Mouse (Mus musculus) MEL (cell line): ENCODE measurements around the gene Mdga1.

Experiments
- CTCF ChIP-seq, 3 experiments: IDR thresholded peaks in 2 of 3; conservative IDR thresholded peaks in 1 of 3; 2 replicates each; pipeline ENCODE4 v1.5.1; 2011 to 2012; ENCODE audit warnings: low read length in 3 of 3, low read depth in 2 of 3, mild to moderate bottlenecking in 2 of 3, improper control_type of control experiment in 1 of 3, inconsistent platforms in 1 of 3, mixed read lengths in 1 of 3, moderate library complexity in 1 of 3; ENCODE audit not compliant: control insufficient read depth in 1 of 3, insufficient read depth in 1 of 3, poor library complexity in 1 of 3, severe bottlenecking in 1 of 3
- EP300 ChIP-seq, 2 experiments: IDR thresholded peaks; 2 replicates each; pipeline ENCODE4 v1.6.1; 2011; ENCODE audit warnings: improper control_type of control experiment in 2 of 2, low read length in 2 of 2, low read depth in 1 of 2, mild to moderate bottlenecking in 1 of 2
- MAX ChIP-seq: IDR thresholded peaks from 2 replicates; pipeline ENCODE4 v1.6.1; 2011; ENCODE audit warnings: low read length, improper control_type of control experiment
- POLR2A ChIP-seq, 2 experiments: IDR thresholded peaks; 2 replicates each; pipeline ENCODE4 v1.6.1; 2011 to 2012; ENCODE audit warnings: low read length in 2 of 2, mild to moderate bottlenecking in 2 of 2, control low read depth in 1 of 2, improper control_type of control experiment in 1 of 2, low read depth in 1 of 2, moderate library complexity in 1 of 2; ENCODE audit not compliant: control insufficient read depth in 1 of 2, insufficient read depth in 1 of 2, poor library complexity in 1 of 2
- SMC3 ChIP-seq: IDR thresholded peaks from 2 replicates; pipeline ENCODE4 v1.6.1; 2011; ENCODE audit warnings: low read depth, low read length, improper control_type of control experiment
- TBP ChIP-seq: IDR thresholded peaks from 2 replicates; pipeline ENCODE4 v1.8.0; 2011; ENCODE audit warnings: low read depth, low read length, improper control_type of control experiment

- TF ChIP-seq POLR2A (IDR thresholded peaks at IDR 0.05; ENCODE audit: control insufficient read depth in 1 of 2, insufficient read depth in 1 of 2, low read depth in 1 of 2, low read length in 2 of 2, poor library complexity in 1 of 2) (no peak), CTCF (IDR thresholded peaks at IDR 0.05 in 2 of 3, conservative IDR thresholded peaks at IDR 0.05 in 1 of 3; ENCODE audit: control insufficient read depth in 1 of 3, insufficient read depth in 1 of 3, low read depth in 2 of 3, low read length in 3 of 3, poor library complexity in 1 of 3, severe bottlenecking in 1 of 3) (no peak), SMC3 (no peak), EP300 (IDR thresholded peaks at IDR 0.05; ENCODE audit: low read depth in 1 of 2, low read length in 2 of 2) (no peak), TBP (no peak), MAX (no peak)
Observed at GRCm38 (mm10) chr17:29981568-29981967, 11.7 kb upstream of the Mdga1 start.
